Mouse (Mus musculus) gonadal fat pad, adult 2 months (tissue): ENCODE data around the gene Lhfpl3. TPM values are rescaled to one million over a fixed set of nuclear protein-coding genes. Genes with fewer than 3 reads are reported as not detected.
"Not testable (repeated sequence)": the region's sequence is repeated elsewhere in the genome, so short reads cannot be mapped to it uniquely, and the experiment has no call there.

Experiments used
- DNase-seq: peaks from one replicate; pipeline ENCODE4 v3.0.0-alpha.2; 2012; ENCODE audit warnings: low read depth
- polyA plus RNA-seq: library from polyadenylated mRNA; depleted of rRNA; stranded (reverse); fragments of >200 nt; gene quantifications from 2 replicates; pipeline ENCODE4 v1.2.3, GENCODE M21; 2012; rRNA removed

Gene Lhfpl3
- polyA plus RNA-seq = 0.05 TPM in 1 of 2 replicates, not detected in the other

GRCm38 (mm10) chr5:22745885-22746532, at the start of gene Lhfpl3:
Gene Lhfpl3 (plus strand): TSS chr5:22746059.
- DNase-seq = no peak

DNA sequence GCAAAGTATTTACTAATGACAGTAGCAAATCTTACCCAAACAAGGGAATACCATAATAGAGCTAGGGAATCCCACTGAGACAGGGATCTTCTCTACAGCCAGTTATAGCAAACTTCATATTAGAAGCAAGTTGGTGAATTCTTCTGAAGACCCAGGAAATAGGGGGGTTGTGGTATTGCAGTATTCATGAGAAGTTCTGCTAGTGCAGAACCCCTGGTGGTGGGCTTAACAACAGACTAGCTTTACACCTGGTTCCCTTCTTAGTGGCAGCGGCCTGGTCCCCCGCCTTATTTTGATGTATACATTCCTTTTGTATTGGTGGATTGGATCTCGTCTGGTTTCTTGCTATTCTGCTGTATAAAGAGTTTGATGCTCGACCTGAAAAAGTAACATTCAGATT, 39.6 kb upstream of the Lhfpl3 start:
- DNase-seq = not testable (repeated sequence)

DNA sequence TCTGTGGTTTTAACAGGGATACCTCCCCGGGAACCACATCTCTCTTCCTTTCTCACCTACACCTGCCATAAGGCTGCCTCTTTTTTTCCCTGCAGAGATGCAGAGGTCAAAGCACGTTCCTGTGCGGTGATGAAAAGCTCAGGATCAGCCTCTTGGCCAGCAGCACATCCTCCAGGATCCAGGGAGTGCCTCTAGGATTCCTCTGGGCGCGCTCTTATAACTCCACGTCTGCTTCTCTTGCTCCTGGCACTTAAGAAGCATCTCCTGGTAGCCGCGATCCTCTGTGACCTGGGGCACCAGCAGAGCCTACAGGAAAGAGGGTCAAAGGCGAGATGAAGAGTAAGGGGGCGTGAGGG, 352 bp upstream of the Lhfpl3 start:
- no peak for DNase-seq

- no peak for DNase-seq
Measured at GRCm38 (mm10) chr5:22746533-22747021, 718 bp downstream of the Lhfpl3 start.

- DNase-seq = no peak
Measured at GRCm38 (mm10) chr5:22747305-22747704, 1.4 kb downstream of the Lhfpl3 start.

DNA sequence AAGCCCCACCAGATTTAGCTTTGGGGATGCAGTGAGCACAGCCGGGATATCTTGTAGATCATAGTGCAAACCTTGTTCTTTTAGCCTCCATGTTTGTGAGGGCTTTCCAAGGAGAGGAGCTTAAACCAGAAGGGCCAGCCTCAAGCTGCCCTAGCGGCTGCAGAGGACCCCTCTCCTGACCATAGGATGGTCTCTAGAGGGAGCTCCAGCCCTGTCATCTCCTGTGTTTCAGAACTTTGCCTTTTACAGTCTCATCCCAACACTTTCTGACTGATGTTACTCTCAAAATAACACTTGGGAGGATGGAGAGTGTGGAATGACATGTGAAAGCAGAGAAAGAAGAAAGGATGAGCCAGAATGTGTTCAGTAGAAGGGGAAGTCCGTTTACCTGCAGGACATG, 11.4 kb downstream of the Lhfpl3 start:
- DNase-seq = no peak

DNA sequence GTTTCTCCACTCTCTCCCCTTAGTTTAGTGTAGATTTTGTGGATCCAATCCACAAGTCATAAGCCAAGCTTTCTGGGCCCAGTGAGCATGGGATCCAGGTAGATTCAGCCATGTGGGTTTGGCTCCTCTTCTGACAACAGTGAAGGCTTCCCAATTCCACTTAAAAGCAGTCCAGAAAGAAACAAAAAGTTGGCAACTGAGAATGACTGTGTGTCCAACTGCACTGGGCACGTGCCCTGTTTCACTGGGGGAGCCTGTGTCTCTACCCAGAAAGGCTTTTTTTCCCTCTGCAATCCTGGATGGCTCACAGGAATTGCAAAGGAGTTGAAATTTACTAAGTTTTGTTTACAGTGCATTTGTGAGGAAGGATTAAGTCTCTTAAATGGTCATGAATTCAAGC, 24.9 kb downstream of the Lhfpl3 start:
- no peak for DNase-seq

DNA sequence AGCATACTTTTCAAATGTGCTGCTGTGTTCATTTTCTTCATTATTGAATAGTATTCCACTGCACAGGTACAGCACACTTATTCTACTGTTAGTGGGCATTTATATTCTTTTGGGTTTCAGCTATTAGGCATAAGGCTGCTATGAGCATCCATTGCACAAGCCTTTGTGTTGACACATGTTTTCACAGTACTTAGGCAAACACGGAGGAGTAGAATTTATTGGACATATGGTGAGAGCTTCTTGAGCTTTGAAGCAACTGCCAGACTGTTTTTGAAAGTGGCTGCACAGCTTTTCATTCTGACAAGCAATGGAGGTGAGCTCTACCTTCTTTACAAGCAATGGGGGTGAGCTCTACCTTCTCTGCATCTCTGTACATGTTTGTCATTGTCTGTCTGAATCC, 49.5 kb downstream of the Lhfpl3 start:
- no peak for DNase-seq

- DNase-seq = no peak
Measured at GRCm38 (mm10) chr5:22813426-22813825, 67.6 kb downstream of the Lhfpl3 start.

GRCm38 (mm10) chr5:22829822-22830450, 84.1 kb downstream of the Lhfpl3 start:
- no peak for DNase-seq

DNA sequence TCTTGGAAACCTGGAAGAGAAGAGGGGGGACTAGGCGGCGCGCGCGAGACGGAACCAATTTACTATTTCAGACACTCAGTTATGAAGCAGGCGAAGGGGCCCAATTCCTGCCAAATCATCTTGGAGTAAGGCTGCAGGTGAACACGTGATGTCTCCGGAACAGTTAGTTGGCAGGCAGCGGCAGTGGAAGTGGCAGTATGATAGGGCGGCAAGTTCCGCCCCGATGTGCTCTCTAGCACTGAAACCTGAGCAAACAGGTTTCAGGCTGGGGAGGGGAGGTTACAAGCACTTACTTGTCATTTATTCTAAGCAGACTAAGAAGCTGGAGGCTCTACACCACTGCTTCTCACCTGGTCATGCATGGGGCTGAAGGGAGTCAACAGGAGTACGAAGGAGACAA, 105.7 kb downstream of the Lhfpl3 start:
- DNase-seq = no peak

DNA sequence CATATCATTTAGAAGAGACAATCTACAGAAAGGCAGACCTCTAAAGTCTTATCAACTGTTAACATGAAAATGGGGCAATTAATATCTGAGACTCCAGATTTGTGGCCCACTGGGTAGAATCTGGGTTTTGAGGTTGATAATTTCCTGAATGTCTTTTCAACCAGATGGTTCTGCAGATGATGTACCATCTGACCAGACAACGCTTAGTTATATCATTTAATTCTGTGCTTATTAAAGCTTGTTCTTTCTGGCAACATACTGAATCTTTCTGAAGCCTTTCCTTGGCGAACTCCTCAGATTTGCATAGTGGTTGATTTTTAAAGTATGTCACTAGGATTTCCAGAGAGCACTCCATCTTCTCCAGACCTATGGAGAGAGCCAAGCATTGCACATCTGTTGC, 107.6 kb downstream of the Lhfpl3 start:
- DNase-seq = no peak

DNA sequence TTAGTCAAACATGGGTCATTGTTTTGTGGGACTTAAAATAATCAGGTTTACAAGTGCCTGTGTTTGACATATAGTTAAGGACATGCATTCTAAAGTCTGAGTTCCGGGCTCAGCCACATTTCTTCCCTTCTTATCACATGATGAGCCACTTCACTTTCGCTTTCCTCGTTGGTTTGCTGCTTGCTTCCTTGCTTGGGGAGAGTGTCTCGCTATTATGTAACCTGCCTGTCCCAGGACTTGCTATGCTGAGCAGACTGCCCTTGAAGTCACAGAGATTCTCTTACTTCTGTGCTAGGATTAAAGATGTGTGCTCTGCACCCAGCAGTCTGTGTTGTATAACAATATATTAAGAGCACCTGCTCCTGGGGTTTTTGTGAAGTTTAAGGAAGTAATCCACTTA, 110.6 kb downstream of the Lhfpl3 start:
- DNase-seq = no peak

DNA sequence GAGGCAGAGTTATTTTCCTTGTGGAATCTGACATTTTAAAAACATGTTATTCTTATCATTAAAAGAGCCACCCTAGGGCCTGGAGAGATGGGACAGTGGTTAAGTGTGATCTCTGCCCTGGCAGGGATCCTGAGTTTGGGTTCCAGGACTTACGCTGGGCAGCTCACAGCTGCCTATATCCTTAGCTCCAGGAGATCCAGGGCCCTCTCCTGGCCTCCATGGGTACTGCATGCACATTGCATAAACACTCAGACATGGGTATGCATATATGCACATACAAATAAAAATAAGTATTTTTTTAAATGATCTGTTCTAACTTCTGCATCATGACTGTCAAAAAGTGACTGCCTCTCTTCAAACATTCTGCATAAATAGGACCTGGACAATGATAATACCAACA, 115.5 kb downstream of the Lhfpl3 start:
- no peak for DNase-seq

DNA sequence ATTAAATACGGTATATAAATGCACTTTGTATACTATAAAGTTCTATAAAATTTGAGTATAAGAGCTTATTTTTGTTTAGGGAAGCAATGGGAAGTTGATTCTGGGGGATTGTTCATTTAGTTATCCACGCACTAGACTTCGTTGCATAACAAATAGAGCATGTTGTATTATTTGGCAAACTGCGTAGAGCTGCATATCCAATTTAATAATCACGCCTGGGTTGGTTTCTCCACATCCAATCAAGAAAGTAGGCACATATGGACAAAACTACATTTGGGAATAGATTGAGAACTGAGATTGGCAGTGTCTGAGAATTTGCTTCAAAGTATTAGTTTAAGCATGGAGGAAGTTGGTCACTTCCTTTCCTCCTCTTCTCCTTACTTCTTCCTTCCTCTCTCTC, 123.2 kb downstream of the Lhfpl3 start:
- no peak for DNase-seq

DNA sequence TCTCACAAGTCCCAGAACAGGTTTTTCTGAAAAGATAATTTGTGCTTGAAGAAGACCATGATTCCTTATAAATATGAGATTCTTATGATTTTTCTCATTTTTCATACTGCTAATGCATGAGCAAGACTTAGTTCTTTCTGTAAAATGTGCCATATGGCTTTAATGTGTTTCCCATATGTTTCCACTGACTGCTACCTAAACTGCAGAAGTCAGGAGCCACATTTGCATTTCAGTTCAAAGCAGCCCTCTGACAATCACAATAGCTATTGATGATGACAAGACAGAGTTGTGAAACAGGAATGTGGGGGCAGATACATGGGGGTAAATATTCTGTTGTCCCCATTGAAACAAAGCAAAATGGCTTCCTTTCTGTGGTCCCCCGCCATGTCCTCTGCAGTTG, 126.6 kb downstream of the Lhfpl3 start:
- DNase-seq = no peak

- DNase-seq = no peak
Measured at GRCm38 (mm10) chr5:22888345-22888744, 142.5 kb downstream of the Lhfpl3 start.

DNA sequence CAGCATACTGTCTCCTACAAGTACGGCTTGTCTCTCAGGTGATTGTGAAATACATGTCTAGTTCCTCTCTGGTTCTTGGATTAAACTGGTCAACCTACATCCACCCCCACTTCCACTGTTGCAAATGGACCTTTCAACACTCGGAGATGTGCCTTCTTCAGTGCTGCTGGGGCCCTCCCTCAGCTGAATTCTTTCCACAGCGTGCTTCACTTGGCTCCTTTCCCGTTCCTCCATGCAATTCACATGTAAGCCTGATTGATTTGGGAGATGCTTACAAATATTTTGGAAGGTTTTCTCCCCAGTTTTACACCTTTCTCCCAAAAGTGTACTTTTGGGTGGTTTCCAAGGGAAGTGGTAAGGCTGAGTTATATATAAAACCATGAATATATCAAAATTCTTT, 143.6 kb downstream of the Lhfpl3 start:
- no peak for DNase-seq

GRCm38 (mm10) chr5:22897228-22897627, 151.4 kb downstream of the Lhfpl3 start:
- no peak for DNase-seq

DNA sequence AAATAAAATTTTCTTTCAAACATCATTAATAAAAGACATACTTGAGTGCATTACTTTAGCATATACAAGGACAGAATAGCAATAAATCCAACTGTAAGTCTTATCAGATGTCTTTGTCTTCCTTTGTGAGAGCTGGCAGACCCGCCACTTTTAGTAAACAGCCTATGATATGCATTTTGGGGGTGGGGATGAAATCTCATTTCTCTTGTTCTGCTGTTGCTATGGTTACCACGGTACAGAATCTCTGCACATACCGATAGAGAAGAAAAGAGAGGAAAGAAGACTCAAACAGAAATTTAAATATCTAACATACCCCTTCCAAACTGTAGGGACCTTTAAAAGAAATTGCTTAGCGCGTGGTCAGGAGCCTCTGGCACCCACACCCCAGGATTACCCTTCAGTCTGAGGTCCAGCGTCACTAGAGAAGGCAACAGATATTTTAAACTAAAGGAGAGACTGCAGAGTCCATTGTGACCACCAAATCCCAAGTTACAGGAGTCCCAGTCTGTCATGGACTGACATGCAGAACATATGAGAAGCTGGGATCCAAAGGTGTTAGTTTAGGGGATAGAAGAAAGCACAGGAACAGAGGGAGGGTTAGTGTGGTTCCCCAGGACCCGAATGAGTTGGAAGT, 151.9 kb downstream of the Lhfpl3 start:
- DNase-seq = no peak

DNA sequence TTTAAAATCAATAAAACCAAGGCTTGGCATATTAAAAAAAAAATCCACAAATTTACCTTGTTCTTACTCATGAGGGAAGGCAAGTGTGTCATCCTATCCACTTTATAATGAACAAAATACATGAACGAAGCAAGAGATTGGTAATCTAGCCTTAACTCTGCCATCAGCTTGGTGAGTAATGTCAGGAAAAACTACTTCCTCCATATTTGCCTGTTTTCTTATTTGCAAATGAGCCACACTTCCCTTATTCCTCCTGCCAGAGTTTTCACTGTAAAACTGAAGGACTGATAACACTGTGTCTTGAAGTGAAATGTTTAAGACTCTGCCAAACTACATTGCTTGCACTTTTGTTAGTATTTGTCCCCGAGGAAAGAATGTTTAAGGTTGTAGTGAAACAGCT, 152.7 kb downstream of the Lhfpl3 start:
- DNase-seq = no peak

DNA sequence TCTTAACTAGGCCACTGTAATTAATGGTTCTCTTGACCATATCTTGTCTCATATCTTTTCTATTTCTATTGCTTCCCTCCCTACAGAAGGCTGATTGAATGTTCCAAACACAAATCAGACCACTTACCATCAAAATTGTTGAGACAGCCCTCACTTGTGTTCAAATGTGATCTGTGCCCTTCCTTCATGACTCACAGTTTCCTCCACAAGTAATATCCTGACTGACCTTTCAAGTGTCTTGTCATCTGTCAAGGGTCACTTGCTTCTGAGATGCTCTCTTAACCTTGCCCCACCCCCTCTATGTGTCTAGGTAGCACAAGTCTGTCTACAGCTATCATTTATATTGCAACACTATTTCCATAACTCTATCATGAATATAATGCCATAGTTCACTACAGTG, 154.1 kb downstream of the Lhfpl3 start:
- DNase-seq = no peak

GRCm38 (mm10) chr5:22917197-22917596, 171.3 kb downstream of the Lhfpl3 start:
- no peak for DNase-seq
